Mouse (Mus musculus): Measurements from ENCODE around the gene Ptprm.

DNA sequence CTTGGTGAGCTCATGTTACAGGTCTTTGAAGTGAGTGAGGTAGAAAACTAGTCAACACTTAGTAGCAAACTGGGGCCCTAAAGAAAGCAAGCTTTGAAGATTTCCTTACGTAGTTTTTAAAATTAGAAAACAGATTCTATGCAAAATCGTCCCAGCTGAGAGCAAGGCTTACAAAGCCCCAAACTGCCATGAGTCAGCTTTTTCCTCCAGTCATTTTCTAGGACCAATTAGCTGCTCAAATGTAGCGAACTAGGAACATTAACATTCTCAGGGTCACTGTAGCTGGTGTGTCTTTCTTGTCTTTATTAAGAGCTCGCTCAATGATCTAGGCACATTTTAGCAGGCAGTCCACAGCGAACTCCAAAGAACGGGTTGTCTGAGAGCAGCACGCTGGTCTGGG, 153.1 kb downstream of the Ptprm start:
- TF ChIP-seq CTCF (IDR thresholded peaks at IDR 0.05; ENCODE audit: borderline replicate concordance, insufficient read depth, low read depth, low read length) (no peak), POLR2A (IDR thresholded peaks at IDR 0.05; ENCODE audit: borderline replicate concordance, insufficient read depth, low read length) (no peak)

Data from cerebellum, adult 2 months (tissue).